Mouse (Mus musculus): ENCODE measurements around the gene Pdzrn3. TPM values are rescaled to one million over a fixed set of nuclear protein-coding genes. Genes with fewer than 3 reads are reported as not detected.

Gene Pdzrn3
- polyA plus RNA-seq, 1 experiment from 2014 or later = 16.5 TPM

- Histone ChIP-seq H3K9me3 (replicated peaks; ENCODE audit: control insufficient read depth, low read length) (no peaks in the 10 kb centered on the region), H3K4me3 (ENCODE audit: low read depth, low read length) (no peak overlapping the region), H3K4me2 (ENCODE audit: low read length) (no peak overlapping the region), H3K27me3 (replicated peaks; ENCODE audit: control insufficient read depth, insufficient read depth, low read length) (no peaks in the 10 kb centered on the region), H3K27ac (ENCODE audit: low read depth, low read length) (no peak overlapping the region), H3K4me1 (ENCODE audit: control insufficient read depth, insufficient read depth, low read length) (peaks cover 10% of the 10 kb centered on the region), H3K9ac (ENCODE audit: low read length) (no peak overlapping the region), H3K36me3 (ENCODE audit: control insufficient read depth, insufficient read depth, low read length) (no peaks in the 10 kb centered on the region)
- 76% methylated on average over 5 of the region's 5 CpGs for WGBS
- DNase-seq (ENCODE audit: low spot score) (no peak), ATAC-seq (no peak)
Observed at GRCm38 (mm10) chr6:101259411-101259810, 118.3 kb downstream of the Pdzrn3 start.

DNA sequence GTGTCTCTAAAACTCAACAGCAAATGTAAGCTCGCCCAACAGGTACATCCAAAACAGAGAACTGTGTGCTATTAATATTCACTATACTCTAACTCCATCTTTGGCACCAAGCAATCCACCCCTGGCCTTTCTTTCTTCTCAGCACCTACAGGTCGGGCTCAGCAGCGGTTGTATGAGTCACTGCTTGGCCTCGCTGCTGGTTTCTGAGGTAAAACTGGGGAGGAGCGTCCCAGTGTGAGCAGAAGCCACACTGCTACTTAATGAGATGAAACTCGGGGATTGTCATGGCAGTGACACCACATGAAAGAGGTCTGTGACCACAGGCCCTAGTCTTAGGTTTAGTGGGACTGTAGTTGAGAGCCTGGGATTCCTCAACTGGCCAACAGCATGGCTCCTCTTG lies 120.3 kb downstream of the Pdzrn3 start:
- ATAC-seq (no peak), DNase-seq (ENCODE audit: low spot score) (no peak)
- 91% methylated on average over 6 of the region's 6 CpGs for WGBS
- no peak overlapping the region for H3K27ac ChIP-seq (ENCODE audit: low read depth, low read length)
- no peaks in the 10 kb centered on the region for H3K27me3 ChIP-seq (replicated peaks; ENCODE audit: control insufficient read depth, insufficient read depth, low read length)
- H3K4me2 ChIP-seq (ENCODE audit: low read length) = no peak overlapping the region
- H3K9ac ChIP-seq (ENCODE audit: low read length) = no peak overlapping the region
- no peak overlapping the region for H3K4me3 ChIP-seq (ENCODE audit: low read depth, low read length)
- no peaks in the 10 kb centered on the region for H3K9me3 ChIP-seq (replicated peaks; ENCODE audit: control insufficient read depth, low read length)
- no peaks in the 10 kb centered on the region for H3K36me3 ChIP-seq (ENCODE audit: control insufficient read depth, insufficient read depth, low read length)
- H3K4me1 ChIP-seq (ENCODE audit: control insufficient read depth, insufficient read depth, low read length) = peaks cover 2% of the 10 kb centered on the region; the same call in 1 of the 2 replicates

- no peak overlapping the region for H3K27ac ChIP-seq (ENCODE audit: low read depth, low read length)
- WGBS = 79% methylated on average over 4 of the region's 4 CpGs
- H3K36me3 ChIP-seq (ENCODE audit: control insufficient read depth, insufficient read depth, low read length) = no peaks in the 10 kb centered on the region
- ATAC-seq (no peak), DNase-seq (ENCODE audit: low spot score) (no peak)
- no peak overlapping the region for H3K4me3 ChIP-seq (ENCODE audit: low read depth, low read length)
- no peak overlapping the region for H3K4me2 ChIP-seq (ENCODE audit: low read length)
- H3K9me3 ChIP-seq (replicated peaks; ENCODE audit: control insufficient read depth, low read length) = no peaks in the 10 kb centered on the region
- no peaks in the 10 kb centered on the region for H3K27me3 ChIP-seq (replicated peaks; ENCODE audit: control insufficient read depth, insufficient read depth, low read length)
- H3K9ac ChIP-seq (ENCODE audit: low read length) = no peak overlapping the region
- H3K4me1 ChIP-seq (ENCODE audit: control insufficient read depth, insufficient read depth, low read length) = peaks cover 2% of the 10 kb centered on the region; the same call in 1 of the 2 replicates
Observed at GRCm38 (mm10) chr6:101254652-101255051, 123.0 kb downstream of the Pdzrn3 start.

GRCm38 (mm10) chr6:101251916-101252603 lies 125.6 kb downstream of the Pdzrn3 start:
- ATAC-seq = no peak

DNA sequence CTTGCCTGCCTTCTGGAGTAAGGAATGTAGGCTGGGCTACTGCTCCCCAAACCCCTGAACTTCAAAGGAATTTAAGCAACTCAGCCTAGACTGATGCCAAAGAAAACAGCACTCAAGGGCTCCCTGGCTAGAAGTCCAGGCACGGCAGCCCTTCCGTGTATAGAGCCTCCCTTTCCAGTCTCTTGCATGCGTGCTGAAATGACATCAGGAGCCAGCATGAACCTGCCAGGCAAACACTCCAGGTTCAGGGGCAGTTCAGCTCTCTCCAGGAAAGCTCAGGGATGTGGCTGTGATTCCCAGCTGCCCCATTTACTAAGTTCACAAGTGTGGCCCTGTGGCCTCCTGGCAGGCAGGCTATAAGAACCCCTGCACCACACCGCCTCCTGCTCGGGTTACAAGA lies 126.5 kb downstream of the Pdzrn3 start:
- no peaks in the 10 kb centered on the region for H3K27me3 ChIP-seq (replicated peaks; ENCODE audit: control insufficient read depth, insufficient read depth, low read length)
- no peak overlapping the region for H3K27ac ChIP-seq (ENCODE audit: low read depth, low read length)
- DNase-seq (ENCODE audit: low spot score) (no peak), ATAC-seq (peak; percentile 40; the same call in 1 of the 2 replicates)
- H3K9ac ChIP-seq (ENCODE audit: low read length) = no peak overlapping the region
- 58% methylated on average over 5 of the region's 5 CpGs for WGBS
- H3K4me3 ChIP-seq (ENCODE audit: low read depth, low read length) = no peak overlapping the region
- H3K4me2 ChIP-seq (ENCODE audit: low read length) = no peak overlapping the region
- H3K9me3 ChIP-seq (replicated peaks; ENCODE audit: control insufficient read depth, low read length) = no peaks in the 10 kb centered on the region
- no peaks in the 10 kb centered on the region for H3K36me3 ChIP-seq (ENCODE audit: control insufficient read depth, insufficient read depth, low read length)
- peaks cover 2% of the 10 kb centered on the region; the same call in 1 of the 2 replicates for H3K4me1 ChIP-seq (ENCODE audit: control insufficient read depth, insufficient read depth, low read length)

More at GRCm38 (mm10) chr6:101251916-101252603, 125.6 kb downstream of the Pdzrn3 start:
- H3K27ac ChIP-seq (ENCODE audit: low read depth, low read length) = no peak overlapping the region
- H3K4me3 ChIP-seq (ENCODE audit: low read depth, low read length) = no peak overlapping the region
- peaks cover 2% of the 10 kb centered on the region; the same call in 1 of the 2 replicates for H3K4me1 ChIP-seq (ENCODE audit: control insufficient read depth, insufficient read depth, low read length)
- no peaks in the 10 kb centered on the region for H3K36me3 ChIP-seq (ENCODE audit: control insufficient read depth, insufficient read depth, low read length)
- no peaks in the 10 kb centered on the region for H3K9me3 ChIP-seq (replicated peaks; ENCODE audit: control insufficient read depth, low read length)
- no peaks in the 10 kb centered on the region for H3K27me3 ChIP-seq (replicated peaks; ENCODE audit: control insufficient read depth, insufficient read depth, low read length)
- no peak for DNase-seq (ENCODE audit: low spot score)
- no peak overlapping the region for H3K9ac ChIP-seq (ENCODE audit: low read length)
- H3K4me2 ChIP-seq (ENCODE audit: low read length) = no peak overlapping the region
- WGBS = 32% methylated on average over 12 of the region's 12 CpGs

DNA sequence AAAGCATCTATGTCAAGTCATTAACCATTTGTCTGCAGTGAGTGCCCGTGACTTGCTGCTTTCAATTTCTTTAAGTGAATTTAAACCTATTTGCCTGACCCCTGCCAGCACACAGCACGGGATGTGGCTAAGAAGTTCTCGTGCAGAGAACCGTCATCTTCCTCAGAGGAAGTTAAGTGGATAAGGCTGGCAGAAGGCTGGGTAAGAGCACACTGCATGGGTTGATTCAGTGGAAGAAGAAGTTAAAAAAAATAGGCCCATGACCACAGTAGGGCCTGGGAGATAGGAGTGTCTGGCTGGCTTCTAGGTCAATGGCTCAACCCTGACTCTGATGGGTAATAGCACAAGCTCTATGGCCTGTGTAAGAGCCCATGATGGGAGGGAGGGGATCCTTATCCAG lies 131.6 kb downstream of the Pdzrn3 start:
- Histone ChIP-seq H3K4me1 (ENCODE audit: control insufficient read depth, insufficient read depth, low read length) (no peaks in the 10 kb centered on the region), H3K27me3 (replicated peaks; ENCODE audit: control insufficient read depth, insufficient read depth, low read length) (no peaks in the 10 kb centered on the region), H3K27ac (ENCODE audit: low read depth, low read length) (no peak overlapping the region), H3K9me3 (replicated peaks; ENCODE audit: control insufficient read depth, low read length) (no peaks in the 10 kb centered on the region), H3K4me3 (ENCODE audit: low read depth, low read length) (no peak overlapping the region), H3K9ac (ENCODE audit: low read length) (no peak overlapping the region), H3K36me3 (ENCODE audit: control insufficient read depth, insufficient read depth, low read length) (no peaks in the 10 kb centered on the region), H3K4me2 (ENCODE audit: low read length) (no peak overlapping the region)
- ATAC-seq (no peak), DNase-seq (ENCODE audit: low spot score) (no peak)
- 86% methylated on average over 4 of the region's 4 CpGs for WGBS

GRCm38 (mm10) chr6:101244355-101244754 lies 133.3 kb downstream of the Pdzrn3 start:
- Histone ChIP-seq H3K4me2 (ENCODE audit: low read length) (no peak overlapping the region), H3K4me1 (ENCODE audit: control insufficient read depth, insufficient read depth, low read length) (no peaks in the 10 kb centered on the region), H3K36me3 (ENCODE audit: control insufficient read depth, insufficient read depth, low read length) (no peaks in the 10 kb centered on the region), H3K9ac (ENCODE audit: low read length) (no peak overlapping the region), H3K27ac (ENCODE audit: low read depth, low read length) (no peak overlapping the region), H3K9me3 (replicated peaks; ENCODE audit: control insufficient read depth, low read length) (no peaks in the 10 kb centered on the region), H3K4me3 (ENCODE audit: low read depth, low read length) (no peak overlapping the region), H3K27me3 (replicated peaks; ENCODE audit: control insufficient read depth, insufficient read depth, low read length) (no peaks in the 10 kb centered on the region)
- ATAC-seq = no peak
- WGBS = 90% methylated on average over 3 of the region's 3 CpGs
- DNase-seq (ENCODE audit: low spot score) = no peak

DNA sequence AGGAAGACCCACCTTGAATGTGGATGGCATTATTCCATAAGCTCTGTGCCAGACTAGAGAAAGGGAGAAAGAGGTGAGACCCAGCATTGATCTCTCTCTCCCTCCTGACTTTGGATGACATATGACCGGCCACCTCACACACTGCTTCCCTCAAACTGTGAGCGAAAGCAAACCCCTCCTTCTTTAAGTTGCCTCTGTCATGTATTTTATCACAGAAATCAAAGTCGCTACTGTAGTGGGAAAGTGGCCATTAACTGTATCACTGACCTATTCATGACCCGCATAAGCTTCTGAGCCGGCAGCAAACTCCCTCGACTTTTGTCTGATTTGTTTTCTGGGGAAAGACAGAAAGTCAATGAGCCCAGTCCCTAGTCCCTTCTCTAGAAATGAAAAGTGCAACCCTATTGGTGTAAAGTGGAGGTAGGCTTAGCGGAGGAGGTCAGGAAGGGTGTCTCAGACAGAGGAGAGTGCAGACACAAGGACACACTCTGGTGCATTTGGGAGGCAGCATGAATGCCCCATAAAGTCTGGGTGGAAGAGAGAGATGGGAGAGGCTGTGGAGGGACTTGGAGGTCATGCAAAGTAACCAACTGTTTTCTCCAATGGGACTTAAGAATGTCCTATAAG lies 134.4 kb downstream of the Pdzrn3 start:
- no peaks in the 10 kb centered on the region for H3K27me3 ChIP-seq (replicated peaks; ENCODE audit: control insufficient read depth, insufficient read depth, low read length)
- no peak overlapping the region for H3K27ac ChIP-seq (ENCODE audit: low read depth, low read length)
- no peaks in the 10 kb centered on the region for H3K9me3 ChIP-seq (replicated peaks; ENCODE audit: control insufficient read depth, low read length)
- no peak for DNase-seq (ENCODE audit: low spot score)
- no peak for ATAC-seq
- no peak overlapping the region for H3K4me2 ChIP-seq (ENCODE audit: low read length)
- no peaks in the 10 kb centered on the region for H3K4me1 ChIP-seq (ENCODE audit: control insufficient read depth, insufficient read depth, low read length)
- H3K36me3 ChIP-seq (ENCODE audit: control insufficient read depth, insufficient read depth, low read length) = no peaks in the 10 kb centered on the region
- 94% methylated on average over 7 of the region's 7 CpGs for WGBS
- no peak overlapping the region for H3K9ac ChIP-seq (ENCODE audit: low read length)
- no peak overlapping the region for H3K4me3 ChIP-seq (ENCODE audit: low read depth, low read length)

- H3K27me3 ChIP-seq (replicated peaks; ENCODE audit: control insufficient read depth, insufficient read depth, low read length) = no peaks in the 10 kb centered on the region
- peak overlapping the region; percentile 11; the same call in 1 of the 2 replicates for H3K27ac ChIP-seq (ENCODE audit: low read depth, low read length)
- DNase-seq (ENCODE audit: low spot score) (no peak), ATAC-seq (no peak)
- 0 out of 2 replicates have a peak overlapping the region, but pooled peaks have one; percentile 8 for H3K9ac ChIP-seq (ENCODE audit: low read length)
- no peaks in the 10 kb centered on the region for H3K36me3 ChIP-seq (ENCODE audit: control insufficient read depth, insufficient read depth, low read length)
- no peak overlapping the region for H3K4me3 ChIP-seq (ENCODE audit: low read depth, low read length)
- 18% methylated on average over 4 of the region's 5 CpGs for WGBS
- no peak overlapping the region for H3K4me2 ChIP-seq (ENCODE audit: low read length)
- peaks cover 26% of the 10 kb centered on the region for H3K4me1 ChIP-seq (ENCODE audit: control insufficient read depth, insufficient read depth, low read length)
- no peaks in the 10 kb centered on the region for H3K9me3 ChIP-seq (replicated peaks; ENCODE audit: control insufficient read depth, low read length)
Observed at GRCm38 (mm10) chr6:101236641-101237246, 141.0 kb downstream of the Pdzrn3 start.
